7 mouse cellular contexts compared by ENCODE assay signal in the genomic region with DNA sequence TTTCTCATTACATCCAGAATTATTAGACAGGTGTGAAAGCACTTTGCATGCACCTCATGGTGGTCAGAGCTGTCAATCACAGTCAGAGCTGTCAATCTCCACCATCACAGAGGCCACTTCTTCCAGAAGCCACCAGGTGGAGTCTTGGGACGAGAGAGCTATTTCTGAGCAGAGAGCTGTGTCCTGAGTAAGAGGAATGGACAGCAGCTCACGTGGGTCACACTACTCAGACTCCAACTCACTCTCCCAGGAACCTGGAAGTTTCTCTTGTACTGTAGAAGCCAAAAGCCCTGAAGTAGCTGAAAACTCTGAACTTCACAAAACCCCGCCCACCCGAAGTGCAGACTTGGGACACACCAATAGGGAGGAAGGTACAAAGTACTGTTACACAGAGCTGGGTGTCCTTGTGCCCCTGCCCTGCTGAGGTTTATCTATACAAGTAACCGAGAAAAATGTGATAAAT. TPM values are rescaled to one million over a fixed set of nuclear protein-coding genes. Genes with fewer than 3 reads are reported as not detected.
DNase-seq lines count a peak whose midpoint lies in the region; ATAC-seq and TF ChIP-seq lines count a peak whose summit lies in the region.

No protein-coding gene starts in this region.

- no peaks in the 10 kb centered on the region for H3K36me3 ChIP-seq in intestine, embryonic 14.5 days (ENCODE audit: control insufficient read depth, insufficient read depth, low read length)
- no peaks in the 10 kb centered on the region for H3K36me3 ChIP-seq in stomach, embryonic 15.5 days

- no peaks in the 10 kb centered on the region for H3K9me3 ChIP-seq in intestine, embryonic 14.5 days (ENCODE audit: control insufficient read depth, low read length)
- no peaks in the 10 kb centered on the region for H3K9me3 ChIP-seq in stomach, embryonic 15.5 days

- peak; percentile 54 for ATAC-seq in activated CD4-positive, CD25-positive, alpha-beta regulatory T cell, adult 4 months
- 0 out of 2 replicates have a peak, but pooled peaks have one; percentile 24 for ATAC-seq in intestine, embryonic 14.5 days (replicated peaks; ENCODE audit: low FRiP score, low TSS enrichment, low read depth)
- 0 out of 2 replicates have a peak, but pooled peaks have one; percentile 54 for ATAC-seq in stomach, embryonic 15.5 days (ENCODE audit: insufficient read depth, low FRiP score, low read depth)

- no peak for TF ChIP-seq POLR2A in lung, adult 2 months (IDR thresholded peaks at IDR 0.05; ENCODE audit: borderline replicate concordance, extremely low read depth, low read depth, low read length)

- DNase-seq in left cerebral cortex, adult 2 months (ENCODE audit: extremely low spot score in 1 of 2, low spot score in 2 of 2): no peak
- no peak for DNase-seq in left cerebral cortex, postnatal 25 days (ENCODE audit: low spot score in 2 of 2)
- DNase-seq in intestine, embryonic 14.5 days (ENCODE audit: low spot score): no peak
- no peak for DNase-seq in lung, adult 2 months
- DNase-seq in left cerebral cortex, postnatal 4 days: no peak

- H3K9ac ChIP-seq in intestine, embryonic 14.5 days (ENCODE audit: low read length): no peak overlapping the region
- no peak overlapping the region for H3K9ac ChIP-seq in stomach, embryonic 15.5 days

- H3K27me3 ChIP-seq in intestine, embryonic 14.5 days (replicated peaks; ENCODE audit: control insufficient read depth, insufficient read depth, low read length): no peaks in the 10 kb centered on the region
- no peaks in the 10 kb centered on the region for H3K27me3 ChIP-seq in stomach, embryonic 15.5 days (replicated peaks)

- H3K27ac ChIP-seq in left cerebral cortex, adult 2 months: no peak overlapping the region
- H3K27ac ChIP-seq in intestine, embryonic 14.5 days (ENCODE audit: low read depth): no peak overlapping the region
- H3K27ac ChIP-seq in stomach, embryonic 15.5 days: no peak overlapping the region

- H3K4me2 ChIP-seq in intestine, embryonic 14.5 days (ENCODE audit: low read length): no peak overlapping the region
- no peak overlapping the region for H3K4me2 ChIP-seq in stomach, embryonic 15.5 days

- H3K4me1 ChIP-seq in intestine, embryonic 14.5 days (replicated peaks; ENCODE audit: control insufficient read depth, insufficient read depth, low read length): no peaks in the 10 kb centered on the region
- H3K4me1 ChIP-seq in lung, adult 2 months (ENCODE audit: control insufficient read depth, insufficient read depth, low read length): no peaks in the 10 kb centered on the region
- no peaks in the 10 kb centered on the region for H3K4me1 ChIP-seq in stomach, embryonic 15.5 days

- TF ChIP-seq CTCF in left cerebral cortex, adult 2 months (IDR thresholded peaks at IDR 0.05): peak; percentile 45
- TF ChIP-seq CTCF in lung, adult 2 months (IDR thresholded peaks at IDR 0.05; ENCODE audit: insufficient read depth, low read length): peak; percentile 49

- 51% methylated on average over 5 of the region's 5 CpGs for WGBS in intestine, embryonic 14.5 days
- WGBS in lung, adult 2 months: 47% methylated on average over 5 of the region's 5 CpGs
- WGBS in stomach, embryonic 15.5 days: 47% methylated on average over 5 of the region's 5 CpGs

- H3K4me3 ChIP-seq in left cerebral cortex, adult 2 months: no peak overlapping the region
- no peak overlapping the region for H3K4me3 ChIP-seq in intestine, embryonic 14.5 days (ENCODE audit: low read depth, low read length)
- H3K4me3 ChIP-seq in lung, adult 2 months (replicated peaks; ENCODE audit: extremely low read depth, low read depth, low read length): no peak overlapping the region
- no peak overlapping the region for H3K4me3 ChIP-seq in stomach, embryonic 15.5 days (replicated peaks)

- intact Hi-C loops in left cerebral cortex, adult 2 months (cut with DNase I): no loop called here
- intact Hi-C loops in left cerebral cortex, postnatal 25 days (cut with DNase I): loop anchor here (2.0 kb wide), 1 partner anchor 273 kb away; no protein-coding TSS in a partner anchor
- intact Hi-C loops in left cerebral cortex, postnatal 4 days (cut with DNase I): no loop called here

RNA-seq across cellular contexts. Expression of a gene that starts 13.2 kb away (rescaled TPM):
- total RNA-seq in left cerebral cortex, adult 2 months (2021): 1 to 10 TPM; 9.0 to 9.8 TPM
- 10 to 100 TPM in 1 of 2 experiments, 1 to 10 TPM in 1; 9.4 to 10.4 TPM for total RNA-seq in left cerebral cortex, postnatal 25 days (2021)
- polyA plus RNA-seq in activated CD4-positive, CD25-positive, alpha-beta regulatory T cell, adult 4 months (2017; shearing (Covaris generic)): 10 to 100 TPM; 43.2 to 44.9 TPM
- 25.1 and 26.5 TPM in 2 replicates for polyA plus RNA-seq in intestine, embryonic 14.5 days (2014; fragmentation: Nextera tagmentation; extraction: Ambion mirVana)
- 3.6 and 5.4 TPM in 2 replicates for polyA plus RNA-seq in lung, adult 2 months (2012; rRNA removed)
- 19.6 and 21.5 TPM in 2 replicates for polyA plus RNA-seq in stomach, embryonic 15.5 days (2015; fragmentation: Nextera tagmentation; extraction: Ambion mirVana)
- total RNA-seq in left cerebral cortex, postnatal 4 days (2021): 10 to 100 TPM; 18.8 to 22.4 TPM
